Mouse (Mus musculus) ES-CJ7 (cell line): ENCODE measurements around the gene Ralgds.
"Not testable (repeated sequence)": the region's sequence is repeated elsewhere in the genome, so short reads cannot be mapped to it uniquely, and the experiment has no call there.

Source experiments
- DNase-seq: peaks from one replicate; pipeline ENCODE4 v3.0.0; 2011; ENCODE audit warnings: low read depth, low spot score

The Ralgds gene

DNA sequence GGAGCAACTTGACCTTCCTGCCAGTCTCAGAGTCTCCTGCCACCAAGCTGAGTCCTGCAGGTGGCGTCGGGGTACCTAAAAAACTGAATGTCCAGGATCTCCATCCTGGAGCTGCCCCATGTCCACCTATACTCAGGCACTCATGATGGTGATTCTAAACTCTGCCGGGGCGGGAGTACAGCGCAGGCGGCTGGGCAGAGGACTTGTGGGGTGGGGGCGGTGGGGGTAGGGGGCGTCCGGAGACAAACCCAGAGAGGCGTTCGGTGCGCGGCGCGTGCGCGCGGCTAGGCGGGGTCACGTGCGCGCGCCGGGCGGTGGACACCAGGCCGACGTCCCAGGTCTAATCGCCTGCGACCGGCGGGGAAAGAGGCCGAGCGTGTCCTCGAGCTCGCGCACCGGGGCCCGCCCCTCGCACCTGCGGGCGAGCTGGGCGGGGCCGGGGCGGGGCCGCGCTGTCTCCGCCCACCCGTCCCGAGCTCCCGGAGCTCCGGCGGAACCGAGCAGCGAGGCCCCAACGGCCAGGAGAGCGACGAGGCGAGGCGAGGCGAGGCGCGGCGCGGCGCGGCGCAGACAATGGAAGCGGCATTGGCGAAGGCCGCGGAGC is at the start of gene Ralgds:
Gene Ralgds (plus strand): TSS at position 328 of the 604 bp plus-strand sequence.
- DNase-seq: peak; percentile 42

DNA sequence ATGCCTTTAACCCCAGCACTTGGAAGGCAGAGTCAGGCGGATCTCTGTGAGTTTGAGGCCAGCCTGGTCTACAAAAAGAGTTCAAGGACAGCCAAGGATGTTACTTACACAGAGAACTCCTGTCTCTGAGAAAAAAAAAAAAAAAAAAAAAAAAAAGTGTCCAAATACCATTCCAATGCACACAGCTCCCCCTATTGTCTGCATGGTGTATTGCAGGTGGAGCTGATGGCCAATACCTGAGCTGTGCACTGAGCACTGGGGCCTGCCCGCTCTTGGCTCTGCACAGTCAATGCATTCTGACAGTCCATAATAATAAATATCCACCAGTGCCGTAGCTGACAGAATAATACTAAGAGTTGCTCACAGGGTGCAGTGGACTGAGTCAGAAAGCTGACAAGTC is 49.0 kb upstream of the Ralgds start:
- peak; percentile 88 for DNase-seq

DNA sequence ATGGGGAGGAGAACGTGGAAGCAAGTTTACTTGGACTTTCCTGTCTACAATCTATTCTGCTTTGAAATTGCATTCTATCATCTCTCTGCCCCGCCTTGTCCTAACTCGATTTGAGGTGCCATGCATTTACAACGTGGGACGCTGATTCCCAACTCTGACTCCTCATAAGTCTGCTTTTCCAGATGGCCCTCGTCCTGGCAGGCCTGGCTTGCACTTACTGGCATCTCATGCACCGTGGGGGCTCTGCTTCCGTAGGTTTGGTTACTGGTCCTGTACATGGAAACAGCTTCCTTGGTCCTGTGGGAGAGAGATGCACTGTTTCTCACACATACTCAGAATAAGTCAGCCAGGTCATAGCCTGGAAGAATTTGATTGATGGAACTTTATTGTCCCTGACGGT is 48.0 kb upstream of the Ralgds start:
- no peak for DNase-seq

DNA sequence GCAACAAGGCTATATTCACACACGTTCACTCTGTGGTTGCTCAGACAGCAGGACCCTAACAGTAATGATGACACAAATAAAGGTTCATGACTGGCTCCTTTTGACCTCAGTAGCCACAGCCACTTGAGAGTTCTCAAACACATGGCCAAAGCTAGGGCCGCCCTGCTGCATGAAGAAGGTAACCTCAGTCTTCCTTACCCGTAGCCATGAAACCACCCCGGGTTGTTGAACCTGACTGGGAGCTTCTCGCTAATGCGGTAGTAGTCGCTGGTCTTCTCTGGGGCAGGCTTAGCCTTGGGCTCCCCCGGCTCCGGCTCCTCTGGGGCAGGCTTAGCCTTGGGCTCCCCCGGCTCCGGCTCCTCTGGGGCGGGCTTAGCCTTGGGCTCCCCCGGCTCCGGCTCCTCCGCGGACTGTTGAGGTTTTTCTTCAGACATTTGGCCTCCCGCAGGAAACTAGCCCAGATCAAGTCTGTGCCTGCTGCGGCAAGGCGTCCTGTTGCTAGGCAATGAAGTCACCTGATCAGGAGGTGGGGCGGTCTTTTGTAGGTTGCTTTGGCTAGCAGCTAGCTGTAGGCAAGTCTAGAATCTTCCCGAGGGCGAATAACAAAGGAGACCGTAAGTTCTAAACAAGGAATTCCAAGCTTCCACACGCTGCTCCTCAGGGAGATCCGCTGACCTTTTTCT is 46.9 kb upstream of the Ralgds start, which contains the start of gene 1700007K13Rik:
Gene 1700007K13Rik (minus strand): TSS at position 497 of the 683 bp plus-strand sequence.
- DNase-seq: peak; percentile 96

DNA sequence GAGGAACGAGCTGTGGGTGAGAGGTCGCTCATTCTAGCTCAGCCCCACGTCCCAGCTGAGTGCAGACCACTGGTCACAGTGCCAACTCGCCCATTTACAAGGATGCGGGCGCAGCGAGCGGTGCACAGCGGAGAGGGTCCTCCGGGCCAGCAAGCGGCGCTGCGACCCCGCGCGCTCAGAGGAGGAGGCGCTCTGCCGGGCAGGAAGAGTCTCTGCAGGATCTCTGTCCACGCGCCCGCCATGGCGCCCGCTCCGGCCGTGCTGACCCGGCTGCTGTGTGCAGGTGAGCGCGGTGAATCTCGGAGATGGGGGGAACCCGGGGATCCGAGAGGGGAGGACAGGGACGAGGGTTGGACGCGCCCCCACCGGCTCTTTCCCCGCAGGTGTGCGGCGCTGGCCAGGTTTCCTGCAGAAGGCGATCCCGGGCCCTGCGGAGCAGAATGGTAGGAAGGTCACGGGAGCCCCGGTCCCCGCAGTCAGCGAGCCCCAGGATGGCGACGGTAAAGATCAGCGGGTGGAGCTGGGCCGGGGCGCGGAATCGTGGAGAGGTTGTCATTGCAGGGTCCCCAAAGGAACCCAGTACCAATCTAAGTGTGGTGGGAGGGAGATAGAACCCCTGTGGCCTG is 45.0 kb upstream of the Ralgds start, which contains the start of gene Mrps2:
Gene Mrps2 (plus strand): TSS at position 207 of the 626 bp plus-strand sequence.
- DNase-seq: peak; percentile 90

DNA sequence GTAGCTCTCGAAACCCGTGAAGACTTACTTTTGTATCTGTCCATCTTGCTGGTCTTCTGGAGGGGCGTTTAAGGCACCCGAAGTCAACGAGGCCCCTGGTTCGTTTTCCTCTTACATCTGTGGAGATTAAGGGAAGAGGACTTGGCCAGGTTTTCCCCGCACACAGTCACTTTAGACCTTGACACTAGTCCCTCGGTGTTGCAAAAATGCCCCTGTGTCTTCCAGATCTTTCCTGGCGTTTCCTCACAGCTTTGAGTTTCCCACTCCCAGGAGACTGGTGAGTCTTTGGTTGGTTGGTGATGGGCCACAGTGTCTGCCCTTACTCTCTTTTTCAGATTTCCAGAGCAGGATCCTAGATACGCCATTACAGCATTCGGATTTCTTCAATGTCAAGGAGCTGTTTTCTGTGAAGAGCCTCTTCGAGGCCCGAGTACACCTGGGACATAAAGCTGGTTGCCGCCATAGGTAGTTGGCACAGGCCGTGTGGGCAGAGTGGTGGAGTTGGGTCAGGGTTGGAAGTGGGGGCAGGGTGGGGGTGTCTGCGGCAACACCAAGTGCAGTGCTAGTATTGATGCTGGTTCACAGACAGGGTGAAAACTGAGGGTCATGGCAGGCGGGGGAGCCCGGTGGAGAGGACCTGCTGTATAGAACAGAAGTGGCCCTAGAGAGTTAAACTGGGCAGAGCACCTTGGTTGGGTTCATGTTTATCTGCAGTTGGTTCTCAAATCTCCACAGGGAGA is 44.3 kb upstream of the Ralgds start:
- no peak for DNase-seq

DNA sequence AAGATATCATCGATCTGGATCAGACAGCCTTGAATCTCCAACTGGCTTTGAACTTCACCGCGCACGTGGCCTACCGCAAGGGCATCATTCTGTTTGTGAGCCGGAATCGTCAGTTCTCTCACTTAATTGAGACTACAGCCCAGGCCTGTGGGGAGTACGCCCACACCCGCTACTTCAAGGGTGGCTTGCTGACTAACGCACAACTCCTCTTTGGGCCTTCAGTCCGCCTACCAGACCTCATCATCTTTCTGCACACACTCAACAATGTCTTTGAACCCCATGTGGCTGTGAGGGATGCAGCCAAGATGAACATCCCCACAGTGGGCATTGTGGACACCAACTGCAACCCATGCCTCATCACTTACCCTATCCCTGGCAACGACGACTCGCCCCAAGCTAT is 43.5 kb upstream of the Ralgds start:
- no peak for DNase-seq

DNA sequence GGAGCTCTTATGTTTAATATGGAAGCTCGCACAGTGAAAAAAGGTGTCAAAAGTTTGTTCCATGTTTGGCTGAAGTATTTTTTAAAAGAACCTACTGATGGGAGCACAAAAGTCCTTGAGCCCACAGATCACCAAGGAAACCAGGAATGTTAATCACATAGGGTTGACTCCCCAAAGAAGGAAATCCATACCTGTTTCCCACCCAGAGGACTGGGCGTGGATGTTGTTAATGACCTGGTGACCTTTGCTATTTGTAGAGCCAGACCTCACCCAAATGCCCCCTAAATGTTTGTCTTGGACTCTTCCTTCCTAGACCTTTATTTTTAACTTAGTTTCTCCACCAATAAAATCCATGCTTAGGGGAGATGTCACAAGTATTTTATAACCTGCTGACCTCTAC is 42.3 kb upstream of the Ralgds start:
- peak; percentile 72 for DNase-seq

DNA sequence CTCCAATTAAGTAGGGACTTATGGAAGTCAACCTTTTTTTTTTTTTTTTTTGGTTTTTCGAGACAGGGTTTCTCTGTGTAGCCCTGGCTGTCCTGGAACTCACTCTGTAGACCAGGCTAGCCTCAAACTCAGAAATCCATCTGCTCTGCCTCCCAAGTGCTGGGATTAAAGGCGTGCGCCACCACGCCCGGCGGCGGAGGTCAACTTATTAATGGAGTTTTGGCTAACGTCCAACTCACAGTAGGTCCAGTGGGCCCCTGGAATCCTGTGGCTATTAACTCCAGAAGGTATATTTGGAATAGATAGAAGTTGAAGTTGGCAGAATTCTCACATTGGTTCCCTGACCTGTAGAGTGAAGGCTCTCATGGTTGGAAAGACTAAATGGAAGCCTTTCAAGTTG is 40.9 kb upstream of the Ralgds start:
- not testable (repeated sequence) for DNase-seq

DNA sequence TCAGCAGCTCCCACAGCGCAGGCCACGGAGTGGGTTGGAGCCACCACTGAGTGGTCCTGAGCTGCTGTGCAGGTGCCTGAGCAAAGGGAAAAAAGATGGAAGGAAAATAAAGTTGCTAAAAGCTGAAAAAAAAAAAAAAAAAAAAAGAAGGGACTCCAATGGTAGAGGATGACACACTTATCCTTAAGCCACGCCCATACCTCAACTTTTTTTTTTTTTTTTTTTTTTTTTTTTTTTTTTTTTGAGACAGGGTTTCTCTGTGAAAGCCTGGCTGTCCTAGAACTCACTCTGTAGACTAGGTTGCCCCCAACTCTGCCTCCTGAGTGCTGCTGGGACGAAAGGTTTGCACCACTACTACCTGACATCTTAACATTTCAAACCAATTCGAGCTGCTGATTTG is 34.9 kb upstream of the Ralgds start:
- DNase-seq: not testable (repeated sequence)

DNA sequence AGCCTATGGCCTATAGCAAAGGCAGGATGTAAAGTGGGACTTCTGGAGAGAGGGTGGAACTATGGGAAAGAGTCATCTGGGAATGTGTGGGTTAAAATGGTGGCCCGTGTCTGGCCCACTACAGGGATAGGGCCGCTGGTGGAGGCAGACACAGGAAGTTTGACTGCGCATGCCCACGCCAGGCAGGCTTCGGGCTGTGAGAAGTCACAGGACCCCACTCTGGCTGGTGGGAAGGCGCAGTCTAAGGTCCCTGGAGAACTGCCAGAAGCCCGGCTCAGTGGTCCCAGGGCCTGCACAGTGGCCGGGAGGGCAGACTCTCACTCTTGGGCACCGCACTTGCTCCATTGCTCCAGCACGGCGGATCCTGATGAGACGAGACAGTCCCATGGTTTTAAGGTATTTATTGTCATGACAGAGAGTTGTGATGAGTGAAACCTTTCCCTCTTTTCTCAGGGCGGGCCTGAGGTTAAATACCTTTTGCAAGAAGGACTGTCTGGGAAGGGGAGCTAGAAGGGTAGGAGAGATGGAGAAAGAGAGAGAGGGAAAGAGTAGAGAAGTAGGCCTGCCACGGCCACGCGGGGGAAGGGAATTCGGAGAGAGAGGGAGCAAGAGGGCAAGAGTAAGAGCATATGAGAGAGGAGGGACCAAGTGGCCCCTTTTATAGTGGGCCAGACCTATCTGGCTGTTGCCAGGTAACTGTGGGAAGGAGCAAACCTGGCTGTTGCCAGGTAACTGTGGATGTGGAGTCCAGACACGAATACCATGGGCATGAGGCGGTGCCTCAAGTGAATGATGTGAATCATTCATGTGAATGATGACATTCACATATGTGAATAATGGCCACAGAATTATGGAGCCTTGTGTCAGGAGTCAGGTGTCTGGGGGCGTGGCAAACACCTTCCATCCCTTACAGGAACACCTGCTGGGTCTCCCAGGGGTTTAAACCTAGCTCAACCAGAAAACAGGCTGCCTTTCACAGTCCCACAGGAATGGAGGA is 33.4 kb upstream of the Ralgds start:
- DNase-seq: peak; percentile 65

DNA sequence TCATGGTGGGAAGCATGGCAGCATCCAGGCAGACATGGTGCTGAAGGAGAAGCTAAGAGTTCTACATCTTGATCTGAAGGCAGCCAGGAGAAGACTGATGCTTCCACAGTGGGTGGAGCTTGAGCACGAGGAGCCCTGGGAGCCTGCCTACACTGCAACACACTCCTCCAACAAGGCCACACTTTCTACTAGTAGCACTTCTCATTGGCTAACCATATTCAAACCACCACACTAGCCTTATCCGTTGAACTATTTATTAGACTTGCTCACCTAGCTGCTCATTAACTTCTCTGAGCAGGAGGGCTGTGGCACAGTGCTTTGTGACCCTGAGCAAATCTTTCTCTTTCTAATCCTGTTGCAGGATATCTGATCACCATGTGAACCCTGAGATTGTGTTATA is 29.1 kb upstream of the Ralgds start:
- no peak for DNase-seq

DNA sequence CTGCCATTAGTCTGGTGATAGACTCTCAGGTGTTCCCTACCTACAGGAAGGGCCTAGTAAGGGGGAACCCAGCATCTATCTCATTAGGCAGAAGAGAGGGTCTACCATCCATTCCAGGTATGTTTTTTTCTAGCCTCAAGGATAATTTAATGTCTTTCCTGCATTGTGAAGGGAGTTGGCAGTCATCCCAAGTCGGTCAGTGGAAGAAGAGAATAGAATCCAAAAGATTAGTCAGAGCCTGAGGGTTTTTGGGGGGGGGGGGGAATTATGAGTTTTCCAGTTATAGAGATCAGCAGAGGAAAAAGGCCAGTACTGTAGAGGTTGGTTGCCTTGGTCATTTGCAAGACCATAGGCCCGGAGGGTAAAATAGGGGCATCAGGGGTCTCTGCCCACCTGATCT is 18.4 kb upstream of the Ralgds start:
- no peak for DNase-seq

DNA sequence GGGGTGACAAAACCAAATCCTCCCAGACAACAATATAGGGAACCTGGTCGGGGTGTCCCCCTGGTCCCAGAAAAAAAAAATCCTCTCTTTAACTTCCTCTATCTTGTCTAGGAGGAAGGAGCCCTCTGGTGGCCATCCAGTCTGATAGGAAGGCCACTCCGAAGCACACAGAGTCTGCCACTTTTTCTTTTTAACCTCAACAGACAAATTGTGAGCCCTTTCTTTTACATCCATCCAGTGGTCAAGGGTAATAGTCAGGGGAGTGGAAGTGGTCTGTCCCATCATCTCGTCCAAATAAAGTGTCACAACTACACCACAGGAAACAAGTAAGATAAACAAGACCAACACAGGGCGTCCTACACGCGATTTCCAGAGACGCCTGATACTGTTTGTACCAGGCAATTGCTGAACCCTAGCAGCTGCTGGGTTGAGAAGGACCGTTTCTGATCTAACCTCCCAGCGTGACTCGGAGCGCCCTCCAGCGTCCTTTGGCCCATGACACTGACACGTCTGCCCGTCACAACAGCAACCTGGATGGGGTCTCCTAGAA is 17.6 kb upstream of the Ralgds start:
- no peak for DNase-seq

DNA sequence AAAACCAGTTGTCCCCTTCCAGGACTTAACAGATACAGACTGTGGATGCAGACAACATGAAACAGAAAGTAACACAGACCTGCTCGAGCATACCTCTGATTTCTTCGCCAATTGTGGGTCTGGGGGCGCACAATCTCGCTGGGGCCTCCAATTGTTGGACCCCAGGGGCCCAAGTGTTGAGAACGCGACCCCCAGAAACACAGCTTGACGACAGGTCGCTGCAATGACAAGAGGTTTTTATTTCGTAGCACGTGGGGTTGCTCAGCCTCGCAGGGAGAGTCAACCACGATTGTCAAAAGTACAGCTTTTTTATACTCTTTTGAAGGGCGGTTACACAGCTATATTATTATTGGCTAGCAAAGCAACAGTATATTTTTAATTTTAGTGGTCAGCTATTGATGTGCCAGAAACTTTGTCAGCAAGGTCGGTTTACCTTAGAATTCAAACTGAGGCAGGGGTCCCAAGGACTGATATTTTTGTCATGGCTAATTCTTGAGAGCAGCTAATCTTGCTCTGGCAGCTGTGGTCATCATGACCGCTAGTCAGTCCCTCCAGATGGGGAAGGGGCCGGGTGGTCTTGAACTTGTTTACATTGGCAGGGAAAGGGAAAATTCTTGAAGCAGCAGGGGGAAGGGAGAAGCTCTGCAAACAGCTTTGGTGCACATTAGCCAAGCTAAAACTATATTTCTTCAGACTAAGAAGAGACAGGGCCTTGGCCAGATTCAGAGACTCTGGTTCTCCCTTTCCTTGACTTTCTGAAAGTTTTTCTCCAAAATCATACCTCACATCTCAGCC is 16.9 kb upstream of the Ralgds start:
- DNase-seq: no peak

DNA sequence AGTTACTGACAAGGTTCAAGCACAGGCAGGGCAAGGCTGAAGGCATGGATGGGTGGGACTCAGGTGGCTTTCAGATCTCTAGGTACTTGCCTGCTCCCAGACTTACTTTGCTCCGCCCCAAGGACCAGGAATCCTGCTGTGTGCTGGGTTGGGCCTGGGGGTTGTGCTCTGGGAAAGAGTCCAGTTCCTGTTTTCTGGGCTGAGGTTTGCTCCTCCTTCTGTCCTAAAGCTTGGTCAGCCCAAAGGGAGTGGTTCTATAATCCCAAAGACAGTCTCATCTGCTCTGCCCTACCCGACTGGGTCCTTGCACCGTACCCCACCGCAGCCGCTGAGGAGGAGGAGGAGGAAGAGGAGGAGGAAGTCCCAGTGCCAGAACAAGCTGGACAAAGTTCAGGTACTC is 16.3 kb upstream of the Ralgds start, which contains the start of gene Gbgt1:
Gene Gbgt1 (plus strand): TSS at position 221 of the 400 bp plus-strand sequence.
- peak; percentile 47 for DNase-seq

DNA sequence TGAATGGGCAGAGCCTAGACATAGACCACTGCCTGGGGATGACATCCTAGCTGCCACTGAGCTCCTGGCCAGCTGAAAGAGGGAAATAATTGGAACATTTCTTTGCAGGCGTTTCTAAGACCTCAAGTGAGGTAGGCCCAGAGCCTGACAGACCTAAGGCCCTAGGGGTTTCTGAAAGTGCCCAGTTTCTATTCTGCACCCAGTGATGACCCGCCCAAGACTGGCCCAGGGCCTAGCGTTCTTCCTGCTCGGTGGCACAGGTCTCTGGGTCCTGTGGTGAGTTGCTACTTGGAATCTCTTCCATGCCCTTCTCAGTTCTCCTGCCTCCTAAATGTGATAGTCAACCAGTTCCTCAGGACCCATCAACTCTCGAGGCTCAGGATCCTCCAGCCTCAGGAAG is 15.4 kb upstream of the Ralgds start:
- DNase-seq: no peak

DNA sequence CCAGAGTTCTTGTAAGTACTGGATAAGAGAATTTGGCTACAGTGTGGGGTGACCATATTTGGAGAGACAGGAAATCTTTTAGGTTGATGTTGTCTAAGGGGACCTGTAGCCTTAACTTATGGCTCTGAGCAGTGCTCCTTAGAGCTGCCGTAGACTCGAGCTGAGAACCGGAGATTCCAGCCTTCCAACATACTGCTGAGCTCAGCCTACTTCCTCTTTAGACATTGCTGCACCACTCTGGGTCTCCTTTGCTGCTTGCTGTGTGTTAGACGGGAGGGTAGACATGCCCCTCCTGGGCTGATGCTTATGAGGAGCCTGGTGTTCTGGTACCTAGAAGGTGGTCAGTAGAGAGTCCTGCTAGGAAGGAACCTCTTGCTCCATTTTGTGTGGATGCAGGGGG is 14.5 kb upstream of the Ralgds start:
- no peak for DNase-seq

DNA sequence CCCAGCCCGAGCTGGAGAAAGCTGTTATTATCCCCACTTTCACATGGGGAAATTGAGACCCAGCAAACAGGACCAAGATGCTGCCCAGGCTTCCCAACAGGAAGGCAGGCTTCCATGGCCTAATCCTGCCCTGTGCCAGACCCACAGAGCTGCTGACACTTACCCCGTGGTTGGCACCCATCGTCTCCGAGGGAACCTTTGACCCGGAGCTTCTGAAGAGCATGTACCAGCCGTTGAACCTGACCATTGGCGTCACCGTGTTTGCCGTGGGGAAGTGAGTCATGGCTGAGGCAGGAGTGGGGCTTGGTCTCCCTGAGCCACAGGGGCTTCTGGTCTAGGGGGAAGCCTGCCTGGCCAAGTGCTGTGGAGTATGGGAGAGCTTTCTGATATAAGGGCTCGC is 9.9 kb upstream of the Ralgds start:
- DNase-seq: no peak

DNA sequence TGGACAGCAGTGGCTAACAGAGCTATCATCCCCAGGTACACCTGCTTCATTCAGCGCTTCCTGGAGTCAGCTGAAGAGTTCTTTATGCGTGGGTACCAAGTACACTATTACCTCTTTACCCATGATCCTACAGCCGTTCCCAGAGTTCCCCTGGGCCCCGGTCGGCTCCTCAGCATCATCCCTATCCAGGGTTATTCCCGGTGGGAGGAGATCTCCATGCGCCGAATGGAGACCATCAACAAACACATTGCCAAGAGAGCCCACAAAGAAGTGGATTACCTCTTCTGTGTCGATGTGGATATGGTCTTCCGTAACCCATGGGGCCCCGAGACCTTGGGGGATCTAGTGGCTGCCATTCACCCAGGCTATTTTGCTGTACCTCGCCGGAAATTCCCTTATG is 8.2 kb upstream of the Ralgds start:
- no peak for DNase-seq
